In the genomic region with DNA sequence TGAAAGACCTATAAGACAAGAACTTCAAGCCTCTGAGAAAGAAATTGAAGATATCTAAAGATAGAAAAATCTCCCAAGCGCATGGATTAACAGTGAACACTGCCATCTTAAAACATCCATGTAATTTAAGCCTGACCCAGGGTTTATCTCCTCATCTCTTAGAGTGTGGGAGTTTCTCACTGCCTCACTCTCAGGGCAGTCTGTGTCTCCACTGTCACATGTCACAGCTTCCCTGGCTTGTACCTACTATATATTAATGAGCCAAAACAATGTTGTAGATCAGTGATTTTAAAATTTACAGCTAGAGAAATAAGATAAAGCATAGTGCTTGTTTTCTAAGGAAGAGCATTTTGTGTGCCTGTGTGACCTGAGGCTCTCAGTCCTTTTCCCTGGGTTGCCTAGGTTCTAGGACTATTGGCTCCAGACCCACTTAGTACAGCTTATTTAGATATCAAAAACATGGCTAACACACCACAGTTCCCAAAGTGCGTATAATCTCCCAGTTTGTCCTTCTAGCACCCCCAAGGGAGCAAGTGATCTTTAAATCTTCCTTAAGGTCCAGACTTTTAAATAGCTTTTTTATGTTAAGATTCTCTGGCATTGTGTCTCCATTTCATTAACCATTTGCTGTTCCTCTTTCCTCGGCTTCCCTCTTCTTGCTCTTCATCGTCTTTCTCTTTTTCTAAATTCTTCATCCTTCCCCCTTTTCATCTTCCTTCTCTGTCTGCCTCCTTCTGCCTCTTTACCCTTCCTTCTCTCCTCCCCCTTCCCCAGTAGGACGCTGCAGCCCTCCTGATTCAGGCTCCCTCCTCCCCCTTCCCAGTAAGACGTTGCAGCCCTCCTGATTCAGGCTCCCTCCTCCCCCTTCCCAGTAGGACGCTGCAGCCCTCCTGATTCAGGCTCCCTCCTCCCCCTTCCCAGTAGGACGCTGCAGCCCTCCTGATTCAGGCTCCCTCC, we compare ENCODE assay signal across 10 mouse cellular contexts. TPM values are rescaled to one million over a fixed set of nuclear protein-coding genes. Genes with fewer than 3 reads are reported as not detected.
DNase-seq lines count a peak whose midpoint lies in the region; ATAC-seq and TF ChIP-seq lines count a peak whose summit lies in the region.
"Had no signal": no experiment of that assay in that cellular context is flagged by ENCODE, and none has a peak within 500 bp of the region (broad histone marks: within the 10 kb centered on the region; RNA-seq: fewer than 3 reads in every experiment).

No protein-coding gene starts in this region.

- TF ChIP-seq CTCF in heart, postnatal 0 days (IDR thresholded peaks at IDR 0.05; ENCODE audit: low read depth), result no peak
- no peak for TF ChIP-seq CTCF in cortical plate, adult 2 months (IDR thresholded peaks at IDR 0.05; ENCODE audit: extremely low read depth, insufficient read depth, low read length)
- no peak for TF ChIP-seq CTCF in midbrain, postnatal 0 days (IDR thresholded peaks at IDR 0.05)

- H3K27me3 ChIP-seq in heart, postnatal 0 days (ENCODE audit: control insufficient read depth, insufficient read depth, low read length), result no peaks in the 10 kb centered on the region
- H3K27me3 ChIP-seq in hindbrain, embryonic 13.5 days, result no peaks in the 10 kb centered on the region
- H3K27me3 ChIP-seq in midbrain, postnatal 0 days (ENCODE audit: insufficient read depth, low read length), result no peaks in the 10 kb centered on the region
- H3K27me3 ChIP-seq: CH12.LX had no signal

- ATAC-seq in heart, postnatal 0 days (ENCODE audit: insufficient read depth, low read depth), result no peak
- ATAC-seq in hindbrain, embryonic 13.5 days (ENCODE audit: low FRiP score), result peak; percentile 55; the same call in 1 of the 2 replicates
- ATAC-seq in midbrain, postnatal 0 days (ENCODE audit: low FRiP score), result no peak
- ATAC-seq in monocyte, adult 5-6 weeks (replicated peaks; ENCODE audit: insufficient number of reproducible peaks, low FRiP score, low TSS enrichment, poor library complexity, severe bottlenecking), result no peak

- peak overlapping the region; percentile 20 for H3K4me3 ChIP-seq in heart, postnatal 0 days (ENCODE audit: low read depth, low read length)
- peak overlapping the region; percentile 86 for H3K4me3 ChIP-seq in cortical plate, adult 2 months (ENCODE audit: insufficient read depth, low read length)
- H3K4me3 ChIP-seq in hindbrain, embryonic 13.5 days, result peak overlapping the region; percentile 33
- peak overlapping the region; percentile 33 for H3K4me3 ChIP-seq in midbrain, postnatal 0 days (ENCODE audit: low read depth, low read length)

- WGBS in heart, postnatal 0 days, result 16% methylated on average over 7 of the region's 8 CpGs
- 15% methylated on average over 7 of the region's 8 CpGs for WGBS in hindbrain, embryonic 13.5 days
- 12% methylated on average over 7 of the region's 8 CpGs for WGBS in midbrain, postnatal 0 days

- H3K4me2 ChIP-seq in heart, postnatal 0 days (ENCODE audit: low read depth, low read length), result peak overlapping the region; percentile 48
- peak overlapping the region; percentile 55 for H3K4me2 ChIP-seq in hindbrain, embryonic 13.5 days
- H3K4me2 ChIP-seq in midbrain, postnatal 0 days (ENCODE audit: low read depth, low read length, poor library complexity, severe bottlenecking), result peak overlapping the region; percentile 53

- no peaks in the 10 kb centered on the region for H3K9me3 ChIP-seq in heart, postnatal 0 days (replicated peaks; ENCODE audit: control insufficient read depth, low read length)
- no peaks in the 10 kb centered on the region for H3K9me3 ChIP-seq in hindbrain, embryonic 13.5 days
- H3K9me3 ChIP-seq in midbrain, postnatal 0 days (ENCODE audit: low read length), result no peaks in the 10 kb centered on the region

- H3K27ac ChIP-seq in heart, postnatal 0 days (ENCODE audit: low read depth), result no peak overlapping the region
- H3K27ac ChIP-seq in cortical plate, adult 2 months (ENCODE audit: insufficient read depth, low read length), result 0 out of 2 replicates have a peak overlapping the region, but pooled peaks have one; percentile 53
- no peak overlapping the region for H3K27ac ChIP-seq in hindbrain, embryonic 13.5 days
- 0 out of 2 replicates have a peak overlapping the region, but pooled peaks have one; percentile 12 for H3K27ac ChIP-seq in midbrain, postnatal 0 days (ENCODE audit: low read depth, low read length)

- peak; percentile 30; the same call in 1 of the 2 replicates for TF ChIP-seq POLR2A in cortical plate, adult 2 months (IDR thresholded peaks at IDR 0.05; ENCODE audit: extremely low read depth, insufficient read depth, low read length)

- H3K36me3 ChIP-seq in heart, postnatal 0 days (replicated peaks; ENCODE audit: control insufficient read depth, insufficient read depth, low read length), result no peaks in the 10 kb centered on the region
- H3K36me3 ChIP-seq in hindbrain, embryonic 13.5 days, result no peaks in the 10 kb centered on the region
- H3K36me3 ChIP-seq in midbrain, postnatal 0 days (ENCODE audit: insufficient read depth, low read length), result no peaks in the 10 kb centered on the region

- intact Hi-C loops in heart, postnatal 25 days (cut with DNase I), result no loop called here

- TF ChIP-seq EP300 in heart, postnatal 0 days (IDR thresholded peaks at IDR 0.05; ENCODE audit: low read depth), result no peak

- peaks cover 5% of the 10 kb centered on the region; the same call in 1 of the 2 replicates for H3K4me1 ChIP-seq in heart, postnatal 0 days (ENCODE audit: control insufficient read depth, insufficient read depth)
- H3K4me1 ChIP-seq in cortical plate, adult 2 months (ENCODE audit: control insufficient read depth, insufficient read depth, low read length), result peaks cover 2% of the 10 kb centered on the region
- H3K4me1 ChIP-seq in hindbrain, embryonic 13.5 days (replicated peaks), result peaks cover 8% of the 10 kb centered on the region
- H3K4me1 ChIP-seq in midbrain, postnatal 0 days (ENCODE audit: insufficient read depth, low read length), result no peaks in the 10 kb centered on the region

- no peak for DNase-seq in heart, postnatal 0 days (ENCODE audit: low spot score)
- DNase-seq in heart, postnatal 25 days (ENCODE audit: low spot score), result no peak
- DNase-seq in midbrain, postnatal 0 days (ENCODE audit: low spot score), result no peak
- DNase-seq in urinary bladder, adult 2 months (ENCODE audit: low spot score), result no peak
- DNase-seq in spleen, adult 18-20 months, result no peak
- DNase-seq: kidney, adult 18-20 months had no signal

- H3K9ac ChIP-seq in heart, postnatal 0 days (replicated peaks; ENCODE audit: low read depth, low read length), result no peak overlapping the region
- peak overlapping the region; percentile 60 for H3K9ac ChIP-seq in hindbrain, embryonic 13.5 days
- H3K9ac ChIP-seq in midbrain, postnatal 0 days (replicated peaks; ENCODE audit: low read length, poor library complexity, severe bottlenecking), result peak overlapping the region; percentile 39; the same call in 1 of the 2 replicates

RNA-seq across cellular contexts. Expression of gene Abcb1b, which starts 22.0 kb away (rescaled TPM):
- total RNA-seq in heart, postnatal 0 days (2014; rRNA removed; ENCODE audit: low replicate concordance), result 0.08 and 3.1 TPM in 2 replicates
- 1.2 and 2.1 TPM in 2 replicates for polyA plus RNA-seq in heart, postnatal 0 days (2015; fragmentation: Nextera tagmentation; extraction: Ambion mirVana)
- 1 to 10 TPM; 2.9 TPM for total RNA-seq in heart, postnatal 25 days (2021)
- 2.9 and 3.5 TPM in 2 replicates for polyA plus RNA-seq in cortical plate, adult 2 months (2012; rRNA removed)
- polyA plus RNA-seq in hindbrain, embryonic 13.5 days (2015; fragmentation: Nextera tagmentation; extraction: Ambion mirVana), result 0.23 and 0.87 TPM in 2 replicates
- 0.44 and 1.3 TPM in 2 replicates for total RNA-seq in midbrain, postnatal 0 days (2014; rRNA removed)
- 0.64 and 1.2 TPM in 2 replicates for polyA plus RNA-seq in midbrain, postnatal 0 days (2015; fragmentation: Nextera tagmentation; extraction: Ambion mirVana)
- 3.9 and 4.8 TPM in 2 replicates for polyA plus RNA-seq in urinary bladder, adult 2 months (2012; rRNA removed)
- total RNA-seq in monocyte, adult 5-6 weeks (2017), result 7.8 to 26.7 TPM (median 14.4 TPM) in 3 replicates

Comparison
In these comparisons a context has a peak if more than half of its experiments do, and no peak if none do; other contexts are left out.
1. H3K27ac ChIP-seq: peak in cortical plate, adult 2 months (single experiment) and midbrain, postnatal 0 days (single experiment); none in heart, postnatal 0 days (single experiment) and hindbrain, embryonic 13.5 days (single experiment).
2. H3K4me3 ChIP-seq: peak in every context shown above with its lines; median percentile 86 in cortical plate, adult 2 months; 33 in hindbrain, embryonic 13.5 days; 33 in midbrain, postnatal 0 days; 20 in heart, postnatal 0 days.
3. Peak in every context shown above with its lines, with median percentiles within 50 percentile points of each other: H3K4me2 ChIP-seq.